Comparison of ENCODE assay signal across 14 mouse cellular contexts in the genomic region with DNA sequence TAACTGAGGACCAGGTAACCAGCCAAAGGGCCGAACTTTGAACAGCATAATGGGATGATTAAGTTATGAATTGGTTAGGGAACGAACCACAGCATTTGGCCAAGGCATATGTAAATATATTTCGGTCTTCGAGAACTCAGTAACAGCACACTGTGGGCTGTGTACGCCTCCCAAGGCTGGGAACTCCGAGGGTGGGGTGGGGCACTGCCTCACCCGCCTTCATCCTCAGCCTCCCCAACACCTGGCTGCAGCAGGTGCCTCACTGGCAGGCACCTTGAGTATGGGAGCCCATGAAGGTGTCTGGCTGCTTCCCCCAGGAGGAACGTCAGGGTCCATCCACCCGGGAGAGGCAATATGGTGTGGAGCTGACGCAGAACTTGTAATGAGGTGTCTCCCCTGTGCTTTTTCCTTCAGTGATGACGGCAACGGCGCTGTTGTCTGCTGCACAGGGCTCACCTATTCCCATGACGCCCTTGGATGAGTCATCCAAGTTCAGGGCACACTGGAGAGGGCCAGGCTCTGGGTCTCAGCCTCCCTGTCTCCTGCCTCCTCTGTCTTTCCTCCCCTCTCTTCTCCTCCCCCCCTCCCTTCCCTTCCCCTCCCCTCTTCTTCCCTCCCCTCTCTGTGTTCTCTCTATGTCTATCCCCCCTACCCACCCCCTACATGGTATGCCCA. TPM values are rescaled to one million over a fixed set of nuclear protein-coding genes. Genes with fewer than 3 reads are reported as not detected.
"Had no signal": no experiment of that assay in that cellular context is flagged by ENCODE, and none has a peak within 500 bp of the region (broad histone marks: within the 10 kb centered on the region; RNA-seq: fewer than 3 reads in every experiment).

No protein-coding gene starts in this region.

- H3K9ac ChIP-seq: limb, embryonic 15.5 days; liver, embryonic 12.5 days; lung, embryonic 14.5 days; neural tube, embryonic 12.5 days had no signal

- H3K36me3 ChIP-seq: limb, embryonic 15.5 days; liver, embryonic 12.5 days; neural tube, embryonic 12.5 days had no signal

- H3K9me3 ChIP-seq: limb, embryonic 15.5 days; liver, embryonic 12.5 days; neural tube, embryonic 12.5 days had no signal

- H3K27me3 ChIP-seq: limb, embryonic 15.5 days; liver, embryonic 12.5 days; neural tube, embryonic 12.5 days had no signal

- H3K4me2 ChIP-seq: limb, embryonic 15.5 days; liver, embryonic 12.5 days; lung, embryonic 14.5 days; neural tube, embryonic 12.5 days had no signal

- H3K27ac ChIP-seq: kidney, postnatal 0 days; limb, embryonic 15.5 days; liver, embryonic 12.5 days; macrophage; neural tube, embryonic 12.5 days had no signal

- DNase-seq: layer of hippocampus, adult 9-11 months; layer of hippocampus, postnatal 36 days; lung, embryonic 14.5 days; lung, postnatal 10 days; midbrain, embryonic 14.5 days; right cerebral cortex, postnatal 25 days had no signal

- H3K4me1 ChIP-seq: limb, embryonic 15.5 days; neural tube, embryonic 12.5 days had no signal

- H3K4me3 ChIP-seq: limb, embryonic 15.5 days; liver, embryonic 12.5 days; megakaryocyte, embryonic 14.5 days; neural tube, embryonic 12.5 days had no signal

RNA-seq across cellular contexts. Expression of a gene that starts 22.2 kb away (rescaled TPM):
- total RNA-seq: neutrophil, adult 5-6 weeks had no signal
- polyA plus RNA-seq: liver, embryonic 16.5 days had no signal
